Mouse (Mus musculus) erythroblast, embryonic 14.5 days (primary cell): ENCODE data around the gene Fam198b.

Experiments used
- GATA1 ChIP-seq: IDR thresholded peaks from 2 replicates; pipeline ENCODE4 v1.6.1; 2012; ENCODE audit warnings: low read length, inconsistent platforms, mixed read lengths
- TAL1 ChIP-seq: IDR thresholded peaks from 3 replicates; pipeline ENCODE4 v1.6.1; 2012; ENCODE audit warnings: low read length, inconsistent platforms, mixed read lengths

DNA sequence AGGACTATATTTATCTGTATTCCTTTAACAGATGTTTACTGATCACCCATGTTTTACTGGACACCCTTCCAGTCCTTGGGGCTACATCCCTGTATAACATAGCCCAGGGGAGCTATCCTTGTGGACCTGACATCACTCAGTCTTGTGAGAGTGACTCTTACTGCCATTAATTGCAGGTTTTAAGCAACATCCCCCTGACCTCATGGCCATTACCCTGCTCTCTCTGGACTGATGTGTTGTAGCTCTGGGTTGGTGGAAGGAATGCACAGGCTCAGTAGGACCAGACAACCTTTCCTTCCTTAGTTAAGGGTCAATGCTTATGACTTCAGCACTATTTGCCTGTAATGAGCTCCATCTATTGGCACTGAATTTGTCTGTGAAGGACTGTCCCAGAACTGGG is 14.2 kb downstream of the Fam198b start:
- TF ChIP-seq GATA1 (no peak), TAL1 (no peak)
